Mouse (Mus musculus) adrenal gland, postnatal 10 days (tissue): Measurements from ENCODE around the gene Olfr658. TPM values are rescaled to one million over a fixed set of nuclear protein-coding genes. Genes with fewer than 3 reads are reported as not detected.
A peak's percentile ranks its signal among the peaks of the same experiment; 100 is the strongest.

Experiments
- DNase-seq: peaks from one replicate; pipeline ENCODE4 v3.0.0; 2021; ENCODE audit warnings: mixed read lengths
- long read RNA-seq, 2 experiments: library from polyadenylated mRNA; stranded (forward); transcript quantifications; one replicate each; pipeline ENCODE4 v2.0.0; 2021
- total RNA-seq, 2 experiments: library from RNA; stranded (reverse); gene quantifications; 2 replicates each; pipeline ENCODE4 v1.2.3; 2021

The Olfr658 gene
- total RNA-seq, result not detected
- long read RNA-seq, experiment 1, result 0 reads
- long read RNA-seq, experiment 2, result 0 reads

- peak; percentile 49 for DNase-seq
Observed at GRCm38 (mm10) chr7:104646841-104647482, at the start of gene Olfr658. TSS of gene Olfr658 (minus strand) at chr7:104647305.

GRCm38 (mm10) chr7:104686201-104686600 is 39.1 kb upstream of the Olfr658 start, which contains the start of gene Olfr661:
TSS of gene Olfr661 (plus strand) at chr7:104686501.
- DNase-seq, result no peak

- no peak for DNase-seq
Observed at GRCm38 (mm10) chr7:104666453-104666852, 19.3 kb upstream of the Olfr658 start, which contains the start of gene Olfr659. TSS of gene Olfr659 (plus strand) at chr7:104666753.

- no peak for DNase-seq
Observed at GRCm38 (mm10) chr7:104624494-104624893, 22.6 kb downstream of the Olfr658 start, which contains the start of gene Olfr657. TSS of gene Olfr657 (plus strand) at chr7:104624794.

GRCm38 (mm10) chr7:104613655-104614054 is 33.5 kb downstream of the Olfr658 start, which contains the start of gene Olfr656:
TSS of gene Olfr656 (plus strand) at chr7:104613955.
- no peak for DNase-seq

- DNase-seq, result no peak
Observed at GRCm38 (mm10) chr7:104604727-104605126, 42.4 kb downstream of the Olfr658 start.

GRCm38 (mm10) chr7:104603173-104603572 is 43.9 kb downstream of the Olfr658 start:
- DNase-seq, result peak; percentile 65

GRCm38 (mm10) chr7:104601679-104602078 is 45.4 kb downstream of the Olfr658 start, which contains the start of gene Olfr655:
TSS of gene Olfr655 (minus strand) at chr7:104601779.
- DNase-seq, result no peak

Other genes with a start within 250 kb of the Olfr658 start
- gene Trim30c, start 246.5 kb downstream of the Olfr658 start, total RNA-seq, result under 1 TPM in 1 of 2 experiments, not detected in 1; 0.18 TPM
- 1 to 10 TPM; 4.2 TPM for gene Trim30a, start 182.1 kb downstream of the Olfr658 start, total RNA-seq
- gene Trim30d, start 139.5 kb downstream of the Olfr658 start, total RNA-seq, result 1 to 10 TPM; 3.3 to 5.3 TPM
- gene Olfr651, start 97.2 kb downstream of the Olfr658 start, total RNA-seq, result not detected
- not detected for gene Olfr652, start 86.4 kb downstream of the Olfr658 start, total RNA-seq
- not detected for gene Olfr653, start 70.0 kb downstream of the Olfr658 start, total RNA-seq
- not detected for gene Olfr654, start 60.3 kb downstream of the Olfr658 start, total RNA-seq
- not detected for gene Olfr655, start 45.5 kb downstream of the Olfr658 start, total RNA-seq
- under 1 TPM in 1 of 2 experiments, not detected in 1; 0.06 TPM for gene Olfr656, start 33.4 kb downstream of the Olfr658 start, total RNA-seq
- not detected for gene Olfr657, start 22.5 kb downstream of the Olfr658 start, total RNA-seq
- gene Olfr659, start 19.4 kb upstream of the Olfr658 start, total RNA-seq, result not detected
- gene Olfr661, start 39.2 kb upstream of the Olfr658 start, total RNA-seq, result not detected
- not detected for gene Usp17le, start 130.2 kb upstream of the Olfr658 start, total RNA-seq
- gene Usp17lb, start 195.3 kb upstream of the Olfr658 start, total RNA-seq, result not detected
- gene Usp17la, start 209.7 kb upstream of the Olfr658 start, total RNA-seq, result not detected
- gene Olfr665, start 230.7 kb upstream of the Olfr658 start, total RNA-seq, result not detected
- not detected for gene Olfr666, start 248.6 kb upstream of the Olfr658 start, total RNA-seq